Mouse (Mus musculus) midbrain, embryonic 13.5 days (tissue): ENCODE measurements around the gene Tpp1. TPM values are rescaled to one million over a fixed set of nuclear protein-coding genes. Genes with fewer than 3 reads are reported as not detected.
A peak's percentile ranks its signal among the peaks of the same experiment; 100 is the strongest.

ENCODE experiments used
- ATAC-seq: fragments of 200-750 bp; cut with Nextera tagmentation; 2 replicates; pipeline ENCODE4 v1.8.0; 2017; ENCODE audit warnings: mild to moderate bottlenecking, moderate TSS enrichment, moderate library complexity
- H3K27ac ChIP-seq: fragments of 300-500 bp; sonication (generic); 2 replicates; pipeline ENCODE4 v1.5.1; 2015; ENCODE audit warnings: inconsistent platforms, mild to moderate bottlenecking, moderate library complexity
- H3K27me3 ChIP-seq: fragments of 300-500 bp; sonication (generic); 2 replicates; pipeline ENCODE4 v1.6.1; 2015; ENCODE audit warnings: mild to moderate bottlenecking, inconsistent platforms
- H3K36me3 ChIP-seq: fragments of 300-500 bp; sonication (generic); 2 replicates; pipeline ENCODE4 v1.6.1; 2015; ENCODE audit warnings: mild to moderate bottlenecking, inconsistent platforms
- H3K4me1 ChIP-seq: fragments of 300-500 bp; sonication (generic); replicated peaks from 2 replicates; pipeline ENCODE4 v1.6.1; 2015; ENCODE audit warnings: inconsistent platforms
- H3K4me2 ChIP-seq: fragments of 300-500 bp; sonication (generic); replicated peaks from 2 replicates; pipeline ENCODE4 v1.6.1; 2015; ENCODE audit warnings: moderate library complexity, mild to moderate bottlenecking, inconsistent platforms
- H3K4me3 ChIP-seq: fragments of 300-500 bp; sonication (generic); replicated peaks from 2 replicates; pipeline ENCODE4 v1.5.1; 2015; ENCODE audit warnings: mild to moderate bottlenecking, inconsistent platforms
- H3K9ac ChIP-seq: fragments of 300-500 bp; sonication (generic); replicated peaks from 2 replicates; pipeline ENCODE4 v1.6.1; 2015; ENCODE audit warnings: mild to moderate bottlenecking, inconsistent platforms
- H3K9me3 ChIP-seq: fragments of 300-500 bp; sonication (generic); 2 replicates; pipeline ENCODE4 v1.6.1; 2016; ENCODE audit warnings: mild to moderate bottlenecking, inconsistent platforms
- WGBS: fragments of 180-500 bp; shearing (Covaris S2); methylation state at CpG from one replicate; pipeline ENCODE4 v1.1.7; 2015; 5-methylcytosine and 5-hydroxymethylcytosine counted together
- polyA plus RNA-seq: library from polyadenylated mRNA; unstranded; fragments of >200 nt; fragmentation: Nextera tagmentation; extraction: Ambion mirVana; gene quantifications from 2 replicates; pipeline ENCODE4 v1.2.1, GENCODE M21; 2015

The Tpp1 gene
- 35.6 and 41.1 TPM in 2 replicates for polyA plus RNA-seq

DNA sequence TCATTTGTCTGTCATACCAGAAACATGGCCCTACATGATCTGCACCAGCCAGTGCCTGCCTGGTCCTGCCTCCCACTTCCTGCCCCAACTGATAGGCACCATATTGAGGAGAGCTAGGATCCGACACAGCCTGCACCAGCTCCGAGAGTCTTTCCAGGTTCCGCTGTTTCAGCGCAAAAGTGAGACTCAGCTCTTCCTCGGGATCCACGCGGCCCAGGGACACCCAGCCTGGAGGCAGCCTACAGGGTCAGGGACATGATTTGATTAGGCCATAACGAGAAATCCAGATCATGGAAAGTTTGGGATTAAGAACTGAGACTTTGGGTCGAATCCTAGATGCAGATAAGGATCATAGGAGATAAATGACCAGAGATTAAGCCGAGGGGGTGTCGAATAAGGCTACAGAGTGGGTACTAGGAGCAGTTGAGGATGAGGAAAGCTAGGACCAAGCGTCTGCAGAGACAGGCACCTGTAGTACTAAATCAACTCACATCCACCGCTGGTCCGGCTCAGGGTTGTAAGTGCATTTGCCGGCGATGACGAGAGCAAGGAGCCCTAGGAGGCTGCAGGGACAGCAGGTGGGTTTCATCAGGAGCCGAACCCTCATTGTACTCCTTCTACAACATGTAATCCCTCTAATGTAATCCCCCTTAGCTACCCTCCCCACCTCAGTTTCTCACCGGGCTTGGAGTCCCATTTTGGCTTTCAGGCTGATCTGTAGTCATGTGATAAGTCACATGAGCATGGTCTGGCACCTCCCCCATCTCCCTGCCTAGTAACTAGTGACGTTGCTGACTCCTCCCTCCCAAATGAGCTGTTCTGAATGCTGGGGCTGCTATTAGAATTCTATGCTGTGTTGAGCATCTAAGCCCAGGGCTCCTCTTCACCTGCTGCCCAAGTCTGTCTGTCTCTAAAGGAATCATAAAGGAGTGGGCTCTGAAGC is at the start of gene Tpp1:
TSS of gene Tpp1 (minus strand) at position 745 of the 943 bp plus-strand sequence.
- peak within 1 kb of the TSS; percentile 56 for H3K4me2 ChIP-seq
- 21% methylated on average over 20 of the region's 20 CpGs for WGBS
- H3K9me3 ChIP-seq: no peaks in the 10 kb centered on the region
- peak within 1 kb of the TSS; percentile 41 for H3K4me3 ChIP-seq
- peak within 1 kb of the TSS; percentile 64 for H3K9ac ChIP-seq
- no peaks in the 10 kb centered on the region for H3K27me3 ChIP-seq
- peaks cover 71% of the 10 kb centered on the region for H3K36me3 ChIP-seq
- H3K4me1 ChIP-seq: peaks cover 16% of the 10 kb centered on the region
- peak; percentile 87 for ATAC-seq
- peak within 1 kb of the TSS; percentile 25; the same call in 1 of the 2 replicates for H3K27ac ChIP-seq

DNA sequence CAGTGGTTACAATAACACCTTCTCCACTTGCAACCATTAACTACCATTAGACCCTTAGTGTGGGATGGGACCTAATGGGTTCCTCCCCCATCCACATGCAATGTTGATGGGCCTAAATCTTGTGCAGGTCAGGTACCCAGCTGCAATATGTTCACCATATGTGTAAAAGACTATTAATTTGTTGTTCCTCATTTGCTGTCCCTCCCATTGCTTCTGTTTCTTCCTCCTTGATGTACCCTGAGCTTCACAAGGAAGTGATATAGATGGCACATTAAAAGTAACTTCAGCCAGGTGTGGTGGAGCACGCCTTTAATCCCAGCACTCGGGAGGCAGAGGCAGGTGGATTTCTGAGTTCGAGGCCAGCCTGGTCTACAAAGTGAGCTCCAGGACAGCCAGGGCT is 44.9 kb upstream of the Tpp1 start:
- H3K36me3 ChIP-seq: no peaks in the 10 kb centered on the region
- H3K9ac ChIP-seq: no peak overlapping the region
- H3K9me3 ChIP-seq: no peaks in the 10 kb centered on the region
- no peak overlapping the region for H3K4me3 ChIP-seq
- no peak for ATAC-seq
- no peaks in the 10 kb centered on the region for H3K27me3 ChIP-seq
- no peak overlapping the region for H3K27ac ChIP-seq
- no peaks in the 10 kb centered on the region for H3K4me1 ChIP-seq
- 88% methylated on average over 3 of the region's 3 CpGs for WGBS
- H3K4me2 ChIP-seq: no peak overlapping the region

DNA sequence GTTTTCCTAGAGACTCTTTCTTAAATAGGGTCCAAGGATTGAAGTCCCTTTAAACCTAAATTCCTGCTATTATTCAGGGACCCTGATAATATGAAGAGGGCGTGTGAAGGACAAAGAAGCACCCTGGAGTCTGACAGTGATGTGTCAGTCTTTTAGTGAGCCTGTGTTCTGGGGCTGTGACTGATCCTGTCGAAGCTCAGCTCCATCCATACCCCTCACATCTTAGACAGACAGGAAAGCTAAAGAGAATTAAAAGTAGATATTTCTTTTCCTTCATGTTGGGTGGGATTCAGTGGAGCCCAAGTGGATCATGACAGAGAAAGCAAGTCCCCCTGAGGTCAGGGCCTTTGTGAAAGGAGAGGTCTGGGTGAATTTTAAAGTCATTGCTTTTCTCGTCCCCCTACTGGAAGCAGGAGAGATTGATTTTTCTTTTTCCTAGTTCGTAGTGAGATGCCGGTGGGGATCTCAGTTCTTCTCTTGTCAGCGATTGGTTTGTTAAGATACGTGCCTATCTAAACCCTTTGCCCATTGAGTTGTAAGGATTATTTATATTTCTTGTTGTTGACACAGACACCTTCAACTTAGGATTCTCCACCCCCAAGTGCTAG is 43.8 kb upstream of the Tpp1 start:
- 8% methylated on average over 7 of the region's 7 CpGs for WGBS
- H3K27ac ChIP-seq: no peak overlapping the region
- ATAC-seq: no peak

DNA sequence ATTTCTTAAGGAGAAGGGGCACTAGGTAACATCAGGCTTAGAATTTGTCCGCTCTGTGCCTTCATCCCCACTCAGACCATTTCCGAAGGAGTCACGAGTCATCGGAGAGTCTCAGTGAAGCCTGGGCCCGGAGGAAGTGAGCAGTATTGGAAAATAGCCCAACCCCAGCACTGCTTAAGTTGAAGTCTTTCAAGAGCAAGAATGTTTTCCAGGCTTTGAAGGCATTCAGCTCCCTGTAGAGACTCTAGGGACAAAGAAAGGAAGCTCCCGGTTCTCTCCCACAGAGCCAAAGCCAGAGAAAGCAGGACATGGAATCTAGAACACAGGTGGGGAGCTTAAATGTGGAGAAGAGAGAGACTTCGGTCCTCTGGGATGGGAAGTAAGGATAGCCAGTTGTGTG is 41.7 kb upstream of the Tpp1 start:
- no peak for ATAC-seq
- H3K9me3 ChIP-seq: no peaks in the 10 kb centered on the region

More for the DNA sequence above, 43.8 kb upstream of the Tpp1 start:
- Histone ChIP-seq H3K4me2 (no peak overlapping the region), H3K9ac (no peak overlapping the region), H3K27me3 (no peaks in the 10 kb centered on the region), H3K36me3 (no peaks in the 10 kb centered on the region), H3K9me3 (no peaks in the 10 kb centered on the region), H3K4me1 (no peaks in the 10 kb centered on the region), H3K4me3 (no peak overlapping the region)

DNA sequence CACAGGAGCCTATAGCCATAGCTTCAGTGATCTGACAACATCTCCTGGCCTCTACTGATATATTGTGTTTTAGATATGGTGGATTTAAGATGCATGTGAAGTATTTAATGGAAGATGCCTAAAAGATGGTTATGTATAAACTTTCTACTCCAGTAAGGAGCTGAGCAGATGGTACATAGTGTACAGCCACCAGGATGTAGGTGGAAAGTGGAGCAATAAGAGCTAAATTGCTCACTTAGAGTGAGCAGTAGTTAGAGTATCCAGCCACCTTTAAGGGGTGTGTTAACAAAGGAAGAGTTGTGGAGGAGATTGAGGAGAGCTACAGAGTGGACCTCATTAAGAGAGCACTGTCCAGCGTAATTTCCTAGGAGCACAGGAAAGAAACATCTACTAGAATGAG is 39.1 kb upstream of the Tpp1 start:
- no peak overlapping the region for H3K9ac ChIP-seq
- H3K4me2 ChIP-seq: no peak overlapping the region
- no peak overlapping the region for H3K4me3 ChIP-seq
- no peak overlapping the region for H3K27ac ChIP-seq
- H3K36me3 ChIP-seq: no peaks in the 10 kb centered on the region
- H3K27me3 ChIP-seq: no peaks in the 10 kb centered on the region
- H3K4me1 ChIP-seq: peaks cover 13% of the 10 kb centered on the region
- 89% methylated on average over 1 of the region's 1 CpGs for WGBS
- H3K9me3 ChIP-seq: no peaks in the 10 kb centered on the region
- ATAC-seq: no peak

More for the DNA sequence above, 41.7 kb upstream of the Tpp1 start:
- WGBS: 81% methylated on average over 7 of the region's 7 CpGs
- H3K27ac ChIP-seq: no peak overlapping the region
- no peaks in the 10 kb centered on the region for H3K27me3 ChIP-seq
- H3K36me3 ChIP-seq: no peaks in the 10 kb centered on the region
- H3K4me1 ChIP-seq: peaks cover 3% of the 10 kb centered on the region
- H3K4me3 ChIP-seq: no peak overlapping the region
- no peak overlapping the region for H3K4me2 ChIP-seq
- H3K9ac ChIP-seq: no peak overlapping the region

DNA sequence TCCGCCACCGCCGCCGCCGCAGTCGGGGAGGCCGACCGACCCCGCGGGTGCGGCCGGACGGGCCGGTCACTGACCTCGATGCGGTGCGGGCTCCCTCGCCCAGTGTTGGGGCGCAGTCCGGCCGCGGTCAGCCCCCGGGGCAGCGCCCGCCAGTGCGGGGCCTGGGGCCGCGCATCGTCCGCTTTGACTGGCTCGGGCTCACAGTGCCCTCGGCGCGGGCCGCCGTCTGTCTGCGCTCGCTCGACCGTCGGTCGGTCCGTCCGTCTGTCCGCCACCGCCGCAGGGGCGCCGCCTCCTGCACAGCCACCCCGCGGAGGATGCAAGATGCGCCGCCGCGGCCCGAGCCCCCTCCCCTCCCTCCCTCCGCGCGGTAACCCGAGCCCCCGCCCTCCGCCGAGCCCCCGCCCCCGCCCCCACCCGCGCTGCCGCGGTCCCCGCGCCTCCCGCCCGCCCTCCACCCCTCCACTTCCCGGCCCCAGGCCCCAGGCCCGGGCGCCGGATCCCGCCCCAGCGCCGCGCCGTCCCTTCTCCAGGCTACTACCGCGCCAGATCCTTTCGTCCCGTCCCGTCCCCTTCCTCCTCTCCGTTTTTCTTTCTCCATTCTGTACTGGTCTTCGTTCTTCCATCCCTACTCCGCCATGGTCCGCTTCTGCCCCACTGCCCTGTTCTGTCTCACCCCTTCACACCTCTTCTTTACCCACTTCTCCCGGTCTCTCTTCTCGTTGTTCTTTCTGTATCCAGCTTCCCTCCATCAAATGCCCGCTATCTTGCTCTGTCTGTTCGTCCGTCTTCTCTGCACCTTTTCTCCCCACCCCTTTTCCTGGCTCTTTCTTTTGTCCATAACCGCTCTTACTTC is 35.5 kb upstream of the Tpp1 start, which contains the start of gene Dchs1:
TSS of gene Dchs1 (minus strand) at position 370 of the 856 bp plus-strand sequence.
- Histone ChIP-seq H3K27me3 (no peaks in the 10 kb centered on the region), H3K4me2 (peak within 1 kb of the TSS; percentile 80), H3K4me1 (peaks cover 49% of the 10 kb centered on the region), H3K36me3 (peaks cover 23% of the 10 kb centered on the region), H3K27ac (peak within 1 kb of the TSS; percentile 99), H3K4me3 (peak within 1 kb of the TSS; percentile 80), H3K9me3 (no peaks in the 10 kb centered on the region), H3K9ac (peak within 1 kb of the TSS; percentile 100)
- peak; percentile 84 for ATAC-seq
- WGBS: 1% methylated on average over 63 of the region's 97 CpGs

DNA sequence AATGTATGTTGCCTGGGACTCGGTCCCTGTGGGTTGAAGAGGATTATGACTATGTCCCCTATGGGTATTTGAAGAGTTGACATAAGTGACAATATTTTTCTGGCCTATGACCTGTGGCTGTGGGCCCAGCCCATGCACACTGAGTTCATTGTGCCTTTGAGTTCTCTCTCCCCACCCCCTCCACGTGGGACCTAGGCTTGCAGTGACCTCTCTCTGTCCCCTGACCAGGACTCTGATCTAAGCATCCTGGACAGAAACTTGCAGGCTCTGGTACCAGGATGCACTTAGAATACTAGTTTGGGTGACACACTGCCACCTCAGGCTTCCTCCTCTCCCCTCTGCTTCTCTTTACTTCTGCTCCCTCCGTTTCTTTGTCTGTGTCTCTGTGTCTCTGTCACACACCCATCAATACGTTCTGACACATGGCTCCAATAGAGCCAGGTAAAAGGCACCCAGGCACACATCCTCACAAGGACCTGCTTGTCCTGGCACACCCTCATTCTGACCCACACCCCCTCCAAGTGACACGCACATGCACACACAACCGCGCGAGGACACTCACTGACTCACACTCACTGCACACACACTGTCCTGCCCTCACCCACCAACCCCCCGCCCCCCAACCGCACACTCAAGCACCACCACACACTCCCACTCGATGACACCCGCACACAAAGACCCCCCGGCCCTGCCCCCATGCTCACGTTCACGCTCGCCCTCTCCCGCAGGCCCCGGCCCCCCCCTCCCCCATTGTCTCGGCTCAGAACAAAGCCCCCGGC is 34.7 kb upstream of the Tpp1 start:
- H3K9me3 ChIP-seq: no peaks in the 10 kb centered on the region
- 4% methylated on average over 17 of the region's 20 CpGs for WGBS
- H3K4me1 ChIP-seq: peaks cover 50% of the 10 kb centered on the region
- peak overlapping the region; percentile 80 for H3K4me3 ChIP-seq
- peak; percentile 80 for ATAC-seq
- H3K27ac ChIP-seq: peak overlapping the region; percentile 99
- H3K4me2 ChIP-seq: peak overlapping the region; percentile 80
- no peaks in the 10 kb centered on the region for H3K27me3 ChIP-seq
- H3K36me3 ChIP-seq: peaks cover 32% of the 10 kb centered on the region
- H3K9ac ChIP-seq: peak overlapping the region; percentile 100

DNA sequence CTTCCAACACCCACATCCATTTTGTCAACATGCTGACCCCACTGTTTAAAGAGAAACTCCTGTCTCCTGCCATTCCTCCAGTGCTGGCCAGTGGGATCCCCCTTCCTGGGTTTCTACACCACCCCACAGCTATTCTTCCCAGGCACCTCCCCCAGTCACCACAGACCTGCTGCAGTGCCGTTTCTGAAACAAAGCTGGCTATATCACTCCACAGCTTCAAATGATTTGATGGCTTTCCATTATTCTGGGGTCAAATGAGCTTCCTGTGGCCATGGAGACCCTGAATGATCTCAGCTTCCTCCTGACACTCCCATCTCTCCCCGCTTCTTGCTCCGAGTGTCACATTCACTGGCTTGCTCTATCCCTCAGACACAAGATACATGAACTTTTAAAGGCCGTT is 32.5 kb upstream of the Tpp1 start:
- H3K4me1 ChIP-seq: peaks cover 51% of the 10 kb centered on the region
- 19% methylated on average over 4 of the region's 4 CpGs for WGBS
- no peak for ATAC-seq
- peak overlapping the region; percentile 80 for H3K4me2 ChIP-seq
- H3K27me3 ChIP-seq: no peaks in the 10 kb centered on the region
- no peak overlapping the region for H3K27ac ChIP-seq
- peaks cover 53% of the 10 kb centered on the region for H3K36me3 ChIP-seq
- peak overlapping the region; percentile 62 for H3K9ac ChIP-seq
- H3K4me3 ChIP-seq: peak overlapping the region; percentile 80
- H3K9me3 ChIP-seq: no peaks in the 10 kb centered on the region

DNA sequence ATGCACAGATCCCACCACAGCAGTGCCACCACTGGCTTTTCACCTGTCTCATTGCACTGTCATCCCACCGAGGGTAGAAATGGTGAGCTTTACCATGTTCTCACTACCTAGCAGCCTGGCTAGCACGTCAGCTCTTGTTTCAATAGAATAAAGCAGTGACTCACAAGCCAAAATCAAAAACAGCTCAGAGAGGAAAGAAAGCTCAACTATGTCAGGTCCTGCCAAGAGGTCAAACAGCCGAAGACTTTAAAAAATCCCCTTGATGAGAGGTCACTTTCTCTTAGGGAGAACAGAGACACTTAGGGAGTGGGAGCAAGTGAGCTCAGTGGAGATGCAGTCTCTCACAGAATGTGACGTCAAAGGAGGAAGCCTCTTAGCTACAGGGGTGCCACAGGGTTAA is 31.8 kb upstream of the Tpp1 start:
- H3K4me3 ChIP-seq: peak overlapping the region; percentile 80
- H3K9me3 ChIP-seq: no peaks in the 10 kb centered on the region
- WGBS: 50% methylated on average over 4 of the region's 4 CpGs
- no peaks in the 10 kb centered on the region for H3K27me3 ChIP-seq
- H3K27ac ChIP-seq: no peak overlapping the region
- peak overlapping the region; percentile 80 for H3K4me2 ChIP-seq
- ATAC-seq: no peak
- H3K9ac ChIP-seq: peak overlapping the region; percentile 62
- peaks cover 56% of the 10 kb centered on the region for H3K4me1 ChIP-seq
- peaks cover 60% of the 10 kb centered on the region for H3K36me3 ChIP-seq

DNA sequence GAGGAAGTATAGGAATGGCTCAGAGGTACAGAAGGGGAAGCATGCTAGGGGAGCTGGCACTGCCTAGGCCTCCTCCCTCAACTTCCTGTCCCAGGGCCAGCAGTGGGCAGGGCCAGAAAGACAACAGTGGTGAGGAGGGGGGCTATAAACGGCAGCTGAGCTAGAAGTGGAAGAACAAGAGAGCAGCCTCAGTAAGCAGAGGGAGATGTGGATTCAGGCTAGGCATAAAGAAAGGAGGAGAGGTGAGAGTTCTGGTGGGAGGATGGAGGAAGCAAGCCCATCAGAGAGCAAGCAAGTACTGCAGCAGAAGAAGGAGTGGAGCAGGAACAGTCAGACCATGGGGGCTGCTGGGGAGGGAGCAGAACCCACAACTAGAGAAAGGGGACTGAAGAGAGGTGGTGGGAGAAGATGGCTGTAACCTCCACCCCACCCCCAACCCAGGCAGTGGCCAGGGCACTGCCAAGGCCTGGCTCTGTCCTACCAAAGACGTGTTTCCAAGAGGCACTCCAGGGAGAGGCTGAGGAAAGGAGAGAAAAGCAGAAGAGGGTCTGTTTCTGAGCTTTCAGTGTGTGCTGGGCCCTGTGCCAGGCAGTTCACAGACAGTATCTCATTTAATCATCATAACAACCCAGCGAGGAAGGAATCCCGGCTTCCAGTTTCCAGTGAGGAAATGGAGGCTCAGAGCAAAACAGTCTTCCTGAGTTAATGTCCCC is 26.7 kb upstream of the Tpp1 start:
- Histone ChIP-seq H3K4me1 (peaks cover 69% of the 10 kb centered on the region), H3K36me3 (peaks cover 83% of the 10 kb centered on the region), H3K9me3 (no peaks in the 10 kb centered on the region), H3K27ac (peak overlapping the region; percentile 53), H3K27me3 (no peaks in the 10 kb centered on the region), H3K4me2 (peak overlapping the region; percentile 37), H3K9ac (peak overlapping the region; percentile 39), H3K4me3 (no peak overlapping the region)
- 38% methylated on average over 4 of the region's 4 CpGs for WGBS
- peak; percentile 66 for ATAC-seq
